Mouse (Mus musculus): Measurements from ENCODE around the gene Snd1.

Snd1 gene

DNA sequence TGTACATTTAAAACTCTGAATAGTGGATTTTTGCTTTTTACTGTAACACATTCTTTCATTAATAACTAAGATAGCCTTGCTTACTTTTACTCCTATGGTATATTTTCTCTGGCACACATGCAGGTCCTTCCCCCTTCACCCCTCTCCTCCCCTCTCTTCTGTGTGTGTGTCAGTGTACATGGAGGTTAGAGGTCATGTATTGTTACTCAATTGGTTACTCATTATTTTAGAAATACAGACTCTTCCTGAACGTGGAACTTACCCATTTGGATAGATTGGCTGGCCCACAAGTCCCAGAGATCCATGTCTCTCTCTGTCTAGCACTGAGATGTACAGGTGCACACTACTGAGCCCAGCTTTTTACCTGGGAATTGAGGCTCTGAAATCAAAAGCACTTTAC is 160.2 kb downstream of the Snd1 start:
- DNase-seq (ENCODE audit: low read depth, low spot score), result no peak

DNA sequence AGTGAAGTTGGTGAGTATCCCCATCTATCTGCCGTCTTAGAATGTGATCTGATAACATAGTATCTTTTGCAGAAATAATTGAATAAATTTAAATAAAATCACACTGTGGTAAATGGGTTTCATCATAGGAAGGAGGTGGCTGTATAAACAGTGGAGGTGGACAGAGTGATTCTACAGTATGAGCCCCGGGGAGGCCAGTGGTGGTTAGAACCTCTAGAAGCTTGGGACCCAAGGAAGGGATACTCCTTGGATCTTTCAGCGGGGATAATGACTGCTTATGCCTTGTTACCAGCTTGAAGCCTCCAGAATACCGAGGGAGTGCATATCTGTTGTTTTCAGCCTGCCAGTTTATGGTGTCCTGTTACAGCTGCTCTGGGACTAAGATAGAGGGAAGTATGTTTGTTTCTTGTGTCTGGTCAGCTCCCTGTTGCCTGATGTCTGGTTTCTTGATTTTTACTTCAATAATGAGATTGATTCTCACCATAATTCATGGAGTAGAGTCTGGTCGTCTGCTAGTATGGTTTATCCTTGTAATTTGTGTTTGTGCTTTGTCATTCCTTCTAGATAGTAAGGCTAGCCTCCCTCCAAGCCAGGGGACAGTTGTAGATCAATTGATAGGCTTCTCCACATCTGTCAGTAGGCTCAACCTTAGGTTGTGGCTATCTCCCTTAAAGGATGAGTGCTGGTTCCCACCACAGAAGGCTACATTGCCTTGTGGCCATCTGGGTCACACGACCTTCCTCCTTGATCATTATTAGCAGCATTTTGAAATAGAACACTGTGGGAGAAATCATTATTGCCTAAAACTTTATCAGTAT is 160.8 kb downstream of the Snd1 start:
- no peak for DNase-seq (ENCODE audit: low read depth, low spot score)

DNA sequence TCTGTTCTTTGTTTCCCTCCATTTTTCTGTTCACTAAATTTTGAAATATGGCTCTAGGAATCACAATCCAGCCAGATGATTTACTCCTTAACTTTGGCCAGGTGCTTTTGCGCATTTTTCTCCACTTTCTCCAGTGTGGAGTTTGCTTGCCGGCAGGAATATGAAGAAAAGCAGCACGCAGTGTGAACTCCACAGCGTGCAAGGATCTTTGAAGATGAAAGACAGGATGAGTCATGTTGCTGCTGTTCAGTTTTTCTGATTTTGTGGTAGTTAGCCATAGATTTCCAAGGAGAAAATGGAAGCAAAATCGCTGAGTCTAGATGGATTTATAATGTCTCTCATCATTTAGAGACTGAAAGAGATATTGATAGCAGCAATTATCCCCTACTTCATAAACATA is 165.1 kb downstream of the Snd1 start:
- DNase-seq (ENCODE audit: low read depth, low spot score), result no peak

DNA sequence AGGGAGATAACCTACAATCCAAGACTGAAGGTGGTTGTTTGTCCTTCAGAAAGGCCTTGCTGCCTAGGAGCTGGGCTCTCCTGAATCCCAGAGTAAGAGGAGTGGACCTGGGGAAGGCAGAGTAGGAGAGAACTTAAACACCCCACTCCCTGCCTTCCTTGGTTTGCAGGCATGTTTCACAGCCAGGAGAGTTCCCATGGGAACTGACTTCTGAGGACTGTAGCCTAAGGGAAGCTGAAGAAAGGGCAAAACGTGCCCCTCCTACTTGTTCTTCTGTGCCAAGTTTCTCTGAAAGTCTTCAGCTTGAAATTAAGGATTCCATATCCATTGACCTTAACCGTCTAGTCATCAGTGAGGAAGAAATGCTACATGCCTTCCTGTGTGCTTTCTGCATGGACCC is 168.0 kb downstream of the Snd1 start:
- DNase-seq (ENCODE audit: low read depth, low spot score), result no peak

DNA sequence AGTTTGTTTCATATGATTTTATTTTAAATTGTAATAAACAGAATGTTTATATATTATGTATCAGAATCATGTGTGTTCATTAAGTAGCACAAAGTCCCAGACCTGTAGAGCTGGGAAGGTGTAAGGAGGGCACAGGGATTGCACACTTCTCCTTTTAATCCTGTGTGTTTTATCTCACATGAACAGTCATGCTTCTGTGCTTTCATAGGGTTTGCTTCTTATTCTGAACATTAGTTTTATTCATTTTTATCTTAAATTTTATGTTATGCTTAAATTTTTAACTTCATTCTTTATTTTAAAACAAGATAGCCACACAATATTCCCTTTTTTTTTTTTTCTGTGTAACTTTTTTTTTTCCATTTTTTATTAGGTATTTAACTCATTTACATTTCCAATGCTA is 170.3 kb downstream of the Snd1 start:
- DNase-seq (ENCODE audit: low read depth, low spot score), result no peak

DNA sequence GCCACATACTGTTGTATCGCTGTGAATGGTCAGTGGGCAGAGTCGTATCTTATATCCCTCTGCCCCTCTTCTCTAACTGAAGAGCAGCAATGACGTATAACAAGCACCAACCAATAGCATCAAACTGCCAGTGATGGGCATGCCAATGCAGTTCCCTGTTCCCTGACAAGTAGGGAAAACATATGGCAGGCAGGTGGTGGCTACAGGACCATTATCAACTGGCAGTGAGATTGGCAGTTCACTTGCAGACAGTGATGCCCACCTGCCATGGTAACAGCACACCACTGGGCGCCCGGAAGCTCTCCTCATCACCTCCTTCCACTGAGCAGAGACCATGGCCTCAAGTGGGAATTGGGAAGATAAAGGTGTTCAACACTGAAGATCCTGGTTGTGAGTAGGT is 181.6 kb downstream of the Snd1 start:
- no peak for DNase-seq (ENCODE audit: low read depth, low spot score)

DNA sequence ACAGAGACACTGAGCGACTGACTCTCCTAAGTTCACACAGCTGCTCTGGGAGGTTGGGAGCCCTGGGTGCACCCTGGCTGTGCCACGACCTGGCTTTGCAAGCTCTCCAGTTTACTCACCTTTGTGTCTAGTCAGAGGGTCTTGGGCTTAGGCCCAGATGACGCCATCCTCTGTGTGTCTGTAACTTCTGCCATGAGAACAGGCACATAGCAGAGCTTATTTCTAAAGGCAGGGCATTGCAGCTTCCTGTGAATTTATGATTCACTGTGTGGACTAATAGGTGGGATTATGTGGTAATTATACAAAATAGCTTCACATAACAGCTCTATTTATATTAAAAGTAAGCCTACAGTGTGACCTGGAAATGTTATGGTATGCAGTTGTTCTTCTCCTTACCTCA is 188.1 kb downstream of the Snd1 start:
- DNase-seq (ENCODE audit: low read depth, low spot score), result no peak

DNA sequence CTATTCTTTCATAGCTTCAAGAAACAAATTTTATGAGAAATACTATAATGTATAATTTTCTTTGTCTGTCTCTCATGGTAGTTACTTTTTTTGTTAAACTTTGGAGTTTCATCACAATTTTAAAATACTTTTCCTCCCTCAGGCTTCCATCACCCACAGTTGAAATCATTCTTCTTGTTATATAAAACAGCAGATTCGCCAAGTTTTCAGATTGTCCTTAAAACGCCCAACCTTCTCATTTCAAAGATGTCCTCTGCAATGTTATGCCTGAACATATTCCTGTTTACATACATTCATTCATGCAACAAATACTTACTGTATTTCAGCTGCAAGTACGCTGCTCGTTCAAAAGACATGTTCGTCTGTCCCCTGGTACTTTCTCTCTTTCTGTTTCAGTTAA is 188.7 kb downstream of the Snd1 start:
- DNase-seq (ENCODE audit: low read depth, low spot score), result no peak

DNA sequence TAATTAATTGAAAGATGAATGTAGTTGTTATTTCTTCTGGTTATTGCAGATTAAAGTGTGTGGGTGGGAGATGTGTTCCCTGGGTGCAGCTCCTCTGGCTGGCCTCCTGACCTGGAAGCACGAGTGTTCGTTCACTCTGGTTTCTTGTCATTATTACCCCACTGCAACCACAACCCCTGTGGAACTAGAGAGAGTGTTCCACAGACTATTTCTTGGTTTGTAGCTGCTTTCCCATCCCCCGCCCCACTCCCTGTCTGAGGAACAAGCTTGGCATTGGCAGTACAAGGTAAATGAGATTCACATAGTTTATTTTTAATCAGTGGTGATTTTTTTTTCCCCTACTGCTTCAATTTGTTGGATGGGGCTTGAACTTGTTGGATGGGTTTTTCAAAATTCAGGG is 189.8 kb downstream of the Snd1 start:
- DNase-seq (ENCODE audit: low read depth, low spot score), result no peak

DNA sequence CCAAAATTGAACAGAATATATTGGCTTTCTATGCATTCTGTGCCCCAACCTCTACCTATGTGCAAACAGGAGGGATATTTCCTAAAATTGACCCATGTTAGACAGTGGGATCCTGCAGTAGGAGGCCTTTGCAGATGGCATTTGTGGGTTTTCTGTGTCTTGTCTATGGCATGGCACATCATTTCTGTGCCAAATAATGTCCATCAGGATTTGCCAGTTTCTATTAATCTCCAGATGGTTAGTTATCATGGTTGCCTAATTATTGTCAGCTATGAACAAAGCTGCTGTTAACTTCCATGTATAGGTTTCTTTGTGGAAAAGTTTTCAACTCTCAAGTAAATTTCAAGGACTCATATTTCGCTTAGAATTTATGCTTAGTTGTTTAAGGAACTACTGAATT is 192.6 kb downstream of the Snd1 start:
- DNase-seq (ENCODE audit: low read depth, low spot score), result no peak

DNA sequence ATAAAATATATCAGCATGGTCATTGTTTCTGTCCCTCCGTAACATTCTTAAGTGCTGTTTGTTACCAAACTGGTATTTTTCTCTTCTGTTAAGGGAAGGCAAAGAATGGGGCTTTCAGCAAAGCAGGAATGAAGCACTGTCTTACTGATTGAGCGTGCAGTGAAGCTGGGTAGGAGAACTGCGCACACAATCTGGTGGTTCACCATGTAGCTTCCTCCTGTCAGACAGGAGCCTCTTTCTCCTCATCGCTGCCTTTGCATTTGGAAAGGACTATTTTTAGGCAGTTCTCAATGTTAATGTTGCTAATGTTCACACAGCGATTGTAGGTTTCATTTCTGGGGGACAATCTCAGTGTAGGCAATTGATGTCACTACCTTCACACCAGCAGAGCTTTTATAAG is 194.3 kb downstream of the Snd1 start:
- DNase-seq (ENCODE audit: low read depth, low spot score), result no peak

DNA sequence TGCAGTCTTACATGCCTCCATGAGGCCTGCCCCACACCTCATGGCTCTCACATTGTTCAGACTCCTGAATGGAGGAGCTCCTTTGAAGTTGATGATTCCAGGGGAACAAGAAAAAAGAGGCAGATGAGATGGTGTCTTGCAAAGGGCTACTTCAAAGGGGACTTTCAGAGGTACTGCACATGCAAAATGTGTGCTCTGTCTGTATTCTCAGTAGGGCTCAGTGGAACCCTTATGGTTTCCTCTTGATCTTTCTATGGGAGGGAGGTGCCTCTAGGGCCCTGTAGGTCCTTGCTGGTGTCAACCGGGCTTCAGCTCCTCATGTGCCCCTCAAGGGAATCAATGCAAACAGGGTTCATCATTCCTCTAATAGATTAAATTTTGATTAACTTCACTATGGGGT is 197.4 kb downstream of the Snd1 start:
- DNase-seq (ENCODE audit: low read depth, low spot score), result no peak

DNA sequence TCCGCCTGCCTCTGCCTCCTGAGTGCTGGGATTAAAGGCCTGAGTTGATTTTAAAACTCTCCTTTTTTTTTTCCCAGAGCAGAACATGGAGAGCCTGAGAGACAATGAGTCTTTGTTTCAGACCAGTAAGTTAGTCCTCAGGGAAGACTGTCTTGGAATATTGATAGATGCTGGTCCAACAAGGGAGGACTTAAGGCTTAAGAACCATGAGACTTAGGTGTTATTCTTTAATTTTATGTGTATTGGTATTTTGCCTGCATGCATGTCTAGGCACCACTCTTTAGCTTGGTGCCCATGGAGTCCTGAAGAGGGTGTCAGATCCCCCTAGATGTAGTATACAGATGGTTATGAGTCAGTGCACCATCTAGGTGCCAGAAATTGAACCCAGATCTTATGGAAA is 199.7 kb downstream of the Snd1 start:
- no peak for DNase-seq (ENCODE audit: low read depth, low spot score)

DNA sequence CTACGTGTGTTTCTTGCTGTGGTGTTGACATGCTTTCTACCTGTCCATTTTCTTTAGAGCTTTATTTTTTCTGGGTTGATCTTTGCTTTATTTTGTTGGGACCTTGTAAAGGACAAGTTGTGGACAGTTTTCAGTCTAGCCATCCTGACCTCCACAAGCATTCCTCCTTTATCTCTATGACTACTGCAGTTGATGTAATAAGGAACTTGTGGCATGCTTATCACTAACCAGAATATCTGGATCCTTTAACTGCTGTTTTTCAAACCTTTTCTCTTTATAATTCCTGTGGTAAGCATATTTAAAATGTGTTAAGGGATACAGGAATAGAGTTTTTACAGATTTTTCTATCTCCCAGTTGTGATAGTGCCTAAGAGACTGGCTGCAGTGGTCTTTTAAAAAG is 204.0 kb downstream of the Snd1 start:
- DNase-seq (ENCODE audit: low read depth, low spot score), result no peak

DNA sequence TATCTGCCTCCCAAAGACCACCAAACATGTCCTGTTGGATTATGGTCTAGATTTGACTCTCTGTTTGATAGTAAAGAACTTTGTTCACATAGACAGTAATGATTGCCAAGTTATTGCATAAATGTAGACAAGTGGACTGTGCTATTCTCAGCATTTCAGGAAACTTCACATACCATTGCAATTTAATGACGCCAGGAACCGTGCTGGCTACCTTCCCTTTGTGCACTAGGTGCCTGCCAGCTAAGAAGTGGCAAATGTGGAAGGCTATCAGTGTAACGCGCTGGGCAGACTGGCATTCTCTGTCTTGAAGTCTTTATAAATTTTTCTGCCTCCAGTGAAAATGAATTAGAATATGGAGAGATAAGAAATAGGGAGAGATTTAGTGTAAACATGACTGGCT is 205.6 kb downstream of the Snd1 start:
- DNase-seq (ENCODE audit: low read depth, low spot score), result no peak

DNA sequence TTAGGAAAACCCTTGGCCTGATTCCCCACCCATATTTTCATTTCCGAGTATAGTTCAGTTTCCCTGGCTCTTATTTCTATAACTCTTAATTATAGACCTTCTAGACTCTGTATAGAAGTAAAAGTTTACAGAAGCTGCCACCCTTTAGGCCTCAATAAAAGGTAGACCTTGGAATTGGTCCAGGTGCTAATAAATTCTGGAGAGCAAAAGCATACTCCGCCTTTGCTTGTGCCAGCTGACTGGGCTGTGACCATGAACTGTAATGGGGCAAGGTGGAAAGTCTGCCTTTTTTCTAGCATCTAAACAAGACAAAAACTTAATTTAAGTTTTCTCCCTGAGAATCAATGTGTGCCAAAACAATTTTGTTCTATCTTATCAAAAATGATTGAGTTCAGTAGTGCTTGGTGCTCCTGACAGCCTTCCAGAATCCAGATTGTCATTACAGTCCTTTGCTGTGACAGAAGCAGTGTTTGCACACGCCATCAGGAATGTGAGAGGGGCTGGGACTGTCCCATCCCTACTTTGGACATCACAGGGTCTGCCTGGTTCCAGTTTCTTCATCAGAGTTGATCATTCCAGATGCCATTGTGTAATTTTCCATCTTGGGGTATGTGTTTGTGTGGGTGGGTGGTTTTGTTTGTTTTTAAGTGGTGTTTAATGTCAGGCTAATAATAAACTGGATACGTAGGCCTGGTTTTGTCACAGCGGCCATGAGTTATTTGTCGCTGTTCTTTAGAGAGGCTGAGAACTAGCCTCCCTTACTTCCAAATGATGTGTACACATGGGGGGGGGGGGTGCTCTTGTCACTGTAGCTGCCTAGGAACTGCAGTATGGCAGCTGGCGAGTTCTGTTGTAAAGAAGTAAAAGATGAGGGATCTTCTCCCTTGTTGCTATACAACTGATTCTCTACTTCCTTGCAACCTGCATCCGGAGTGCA is 206.8 kb downstream of the Snd1 start:
- no peak for DNase-seq (ENCODE audit: low read depth, low spot score)

DNA sequence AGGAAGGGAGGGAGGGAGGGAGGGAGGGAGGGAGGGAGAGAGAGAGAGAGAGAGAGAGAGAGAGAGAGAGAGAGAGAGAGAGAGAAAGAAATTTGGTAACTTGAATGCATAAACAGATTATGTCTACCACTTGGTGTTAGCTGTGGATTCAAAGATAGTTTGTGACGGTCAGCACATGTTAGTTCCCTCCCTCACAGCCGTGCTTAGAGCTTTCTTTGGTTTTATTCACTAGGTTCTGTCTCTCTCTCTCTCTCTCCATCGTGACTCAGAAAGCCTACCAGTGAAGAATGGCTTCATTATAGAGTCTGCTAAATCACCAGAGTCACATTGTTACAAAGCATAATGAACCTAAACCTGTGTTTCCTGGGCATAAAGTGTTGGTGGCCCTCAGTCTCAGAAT is 210.1 kb downstream of the Snd1 start:
- no peak for DNase-seq (ENCODE audit: low read depth, low spot score)

DNA sequence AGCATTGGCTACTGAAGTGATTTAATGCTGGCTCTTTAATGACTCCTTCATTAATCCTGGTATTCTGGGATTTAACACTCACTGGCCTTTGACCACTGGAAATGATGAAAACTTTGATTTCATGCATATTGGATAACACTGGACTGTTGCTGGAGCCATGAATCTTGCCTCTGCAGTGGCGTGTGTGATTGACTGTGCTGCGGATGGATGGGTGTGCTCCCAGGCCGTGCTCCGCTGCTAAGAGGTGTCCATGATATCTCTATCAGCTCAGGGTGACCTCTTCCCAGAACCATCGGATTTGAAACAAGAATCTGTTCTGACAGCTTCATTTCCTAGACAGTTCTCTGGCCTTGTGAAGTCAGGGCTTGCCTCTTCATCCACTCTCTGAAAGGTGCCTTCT is 210.8 kb downstream of the Snd1 start:
- no peak for DNase-seq (ENCODE audit: low read depth, low spot score)

DNA sequence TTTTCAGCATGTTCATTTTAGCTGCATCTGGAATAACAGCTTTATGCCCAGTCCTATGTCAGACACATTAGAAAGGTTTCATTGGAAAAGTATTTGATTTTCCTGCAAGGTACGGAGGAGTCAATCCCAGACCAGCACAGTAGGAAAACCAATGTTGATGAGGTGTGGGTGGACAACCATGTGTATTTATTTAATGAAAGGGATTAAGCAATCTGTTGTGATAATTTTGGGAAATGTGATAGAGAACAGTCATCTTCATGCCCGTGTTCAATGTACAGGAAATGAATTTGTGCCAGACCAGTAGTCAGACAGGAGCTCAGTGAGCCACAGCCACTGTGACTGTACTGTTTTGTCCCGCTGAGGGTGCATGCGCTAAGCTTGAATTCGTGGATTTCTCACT is 212.8 kb downstream of the Snd1 start:
- DNase-seq (ENCODE audit: low read depth, low spot score), result no peak

DNA sequence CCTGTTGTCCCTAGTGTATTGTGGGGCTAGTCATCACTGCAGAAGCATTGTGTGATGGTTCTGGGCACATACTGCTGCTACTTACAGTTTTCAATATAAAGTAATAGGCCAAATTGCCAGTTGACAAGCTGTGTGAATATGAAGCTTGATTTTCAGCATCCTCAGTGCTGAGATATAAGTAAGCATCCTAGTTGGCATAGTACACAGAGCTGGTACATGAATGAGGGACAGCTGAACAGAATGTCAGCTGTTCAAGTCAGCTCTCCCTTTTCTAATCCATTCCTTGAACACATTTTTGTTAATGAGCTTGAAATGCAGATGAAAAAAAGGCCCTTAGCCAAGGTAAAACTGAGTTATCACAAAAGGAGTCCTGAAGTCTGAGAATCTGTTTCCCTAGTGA is 217.7 kb downstream of the Snd1 start:
- no peak for DNase-seq (ENCODE audit: low read depth, low spot score)

DNA sequence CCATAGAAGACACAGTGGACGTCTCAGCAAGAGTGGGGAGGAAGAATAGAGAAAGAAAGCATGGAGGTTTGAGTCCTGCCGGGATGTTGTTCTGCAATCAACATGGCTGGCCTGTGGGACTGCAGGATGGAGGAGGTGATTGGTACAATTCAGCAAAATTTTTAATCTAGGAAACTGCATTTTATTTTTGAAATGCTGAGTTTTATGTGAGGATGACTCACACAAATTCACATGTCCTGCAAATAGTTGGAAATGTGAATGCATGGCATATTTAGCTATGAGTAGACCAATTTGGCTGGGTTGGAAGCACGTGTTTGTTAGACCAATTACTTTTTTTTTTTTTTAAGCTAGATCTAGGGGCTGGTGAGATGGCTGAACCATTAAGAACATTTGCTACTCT is 222.3 kb downstream of the Snd1 start:
- no peak for DNase-seq (ENCODE audit: low read depth, low spot score)

DNA sequence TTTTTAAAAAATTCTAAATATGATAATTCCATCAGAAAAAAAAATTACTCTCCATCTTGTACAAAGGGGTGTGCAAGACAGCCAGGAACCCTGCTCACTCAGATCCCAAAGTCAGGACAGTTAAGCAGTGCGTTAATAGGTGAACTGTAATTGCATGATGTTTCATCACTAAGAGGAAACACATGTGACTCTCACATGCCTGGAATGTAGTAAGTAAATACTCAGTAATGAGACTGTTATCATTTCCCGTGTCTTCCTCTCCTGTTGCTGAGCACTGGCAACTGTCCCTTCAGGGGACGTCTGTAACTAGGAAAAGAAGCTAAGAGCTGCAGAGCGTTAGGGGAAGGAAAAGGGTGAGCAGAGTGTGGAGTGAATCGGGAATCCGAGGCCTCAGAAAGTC is 229.7 kb downstream of the Snd1 start:
- no peak for DNase-seq (ENCODE audit: low read depth, low spot score)
